Comparison of ENCODE assay signal across 15 mouse cellular contexts in genomic region chr13:12103017-12103416, GRCm38 (mm10). TPM values are rescaled to one million over a fixed set of nuclear protein-coding genes. Genes with fewer than 3 reads are reported as not detected.
DNase-seq lines count a peak whose midpoint lies in the region; ATAC-seq and TF ChIP-seq lines count a peak whose summit lies in the region.
"Had no signal": no experiment of that assay in that cellular context is flagged by ENCODE, and none has a peak within 500 bp of the region (broad histone marks: within the 10 kb centered on the region; RNA-seq: fewer than 3 reads in every experiment).

No protein-coding gene starts in this region.

- peak overlapping the region; percentile 76 for H3K27ac ChIP-seq in heart, adult 2 months
- no peak overlapping the region for H3K27ac ChIP-seq in hindbrain, embryonic 13.5 days
- H3K27ac ChIP-seq in hindbrain, embryonic 12.5 days: no peak overlapping the region
- no peak overlapping the region for H3K27ac ChIP-seq in intestine, embryonic 16.5 days (ENCODE audit: low read length)
- H3K27ac ChIP-seq: liver, embryonic 13.5 days had no signal

- peaks cover 2% of the 10 kb centered on the region; the same call in 1 of the 2 replicates for H3K79me2 ChIP-seq in heart, adult 2 months (replicated peaks; ENCODE audit: control insufficient read depth, insufficient read depth, low read length)

- intact Hi-C loops in heart, adult 2 months (cut with DNase I): no loop called here
- intact Hi-C loops in heart, postnatal 14 days (cut with DNase I): no loop called here
- intact Hi-C loops in gastrocnemius, postnatal 14 days (cut with DNase I; ENCODE audit: low total_unique reads): no loop called here

- no peak for TF ChIP-seq CTCF in heart, adult 2 months (IDR thresholded peaks at IDR 0.05)

- TF ChIP-seq POLR2A in heart, adult 2 months (IDR thresholded peaks at IDR 0.05; ENCODE audit: insufficient read depth, low read depth, low read length): no peak

- TF ChIP-seq EP300 in heart, adult 2 months (IDR thresholded peaks at IDR 0.05; ENCODE audit: insufficient read depth, low read depth, low read length): no peak

- ATAC-seq in hindbrain, embryonic 13.5 days (ENCODE audit: low FRiP score): no peak
- ATAC-seq in hindbrain, embryonic 12.5 days (ENCODE audit: low FRiP score): no peak
- ATAC-seq in intestine, embryonic 16.5 days: no peak
- ATAC-seq: activated CD4-positive, CD25-positive, alpha-beta regulatory T cell, adult 4 months; forebrain, postnatal 0 days had no signal

- 57% methylated on average over 3 of the region's 3 CpGs for WGBS in heart, adult 2 months
- WGBS in hindbrain, embryonic 13.5 days: 41% methylated on average over 3 of the region's 3 CpGs
- WGBS in hindbrain, embryonic 12.5 days: 48% methylated on average over 3 of the region's 3 CpGs
- 54% methylated on average over 3 of the region's 3 CpGs for WGBS in intestine, embryonic 16.5 days

- 0 out of 2 replicates have a peak overlapping the region, but pooled peaks have one; percentile 95 for H3K4me2 ChIP-seq in hindbrain, embryonic 13.5 days
- H3K4me2 ChIP-seq in hindbrain, embryonic 12.5 days (replicated peaks): no peak overlapping the region
- no peak overlapping the region for H3K4me2 ChIP-seq in intestine, embryonic 16.5 days (ENCODE audit: low read depth, low read length)
- H3K4me2 ChIP-seq: liver, embryonic 13.5 days had no signal

- H3K36me3 ChIP-seq in heart, adult 2 months (ENCODE audit: control insufficient read depth, insufficient read depth, low read length): peaks cover 7% of the 10 kb centered on the region; the same call in 1 of the 2 replicates
- H3K36me3 ChIP-seq in hindbrain, embryonic 13.5 days: no peaks in the 10 kb centered on the region
- H3K36me3 ChIP-seq in hindbrain, embryonic 12.5 days: no peaks in the 10 kb centered on the region
- H3K36me3 ChIP-seq in intestine, embryonic 16.5 days (ENCODE audit: control insufficient read depth, insufficient read depth, low read length): no peaks in the 10 kb centered on the region
- H3K36me3 ChIP-seq: liver, embryonic 13.5 days had no signal

- H3K4me3 ChIP-seq in heart, adult 2 months: peak overlapping the region; percentile 41
- no peak overlapping the region for H3K4me3 ChIP-seq in hindbrain, embryonic 13.5 days
- no peak overlapping the region for H3K4me3 ChIP-seq in hindbrain, embryonic 12.5 days
- no peak overlapping the region for H3K4me3 ChIP-seq in intestine, embryonic 16.5 days (ENCODE audit: low read length)
- H3K4me3 ChIP-seq: liver, embryonic 13.5 days had no signal

- H3K9me3 ChIP-seq in hindbrain, embryonic 13.5 days: no peaks in the 10 kb centered on the region
- no peaks in the 10 kb centered on the region for H3K9me3 ChIP-seq in hindbrain, embryonic 12.5 days (replicated peaks)
- no peaks in the 10 kb centered on the region for H3K9me3 ChIP-seq in intestine, embryonic 16.5 days (ENCODE audit: control insufficient read depth, low read length)
- H3K9me3 ChIP-seq: liver, embryonic 13.5 days had no signal

- no peak for DNase-seq in heart, adult 2 months
- no peak for DNase-seq in heart, postnatal 14 days
- peak; percentile 82 for DNase-seq in brain, adult 2 months (ENCODE audit: low read depth, low spot score)
- peak; percentile 54 to 61 for DNase-seq in cerebellum, postnatal 25 days
- no peak for DNase-seq in gastrocnemius, postnatal 14 days
- DNase-seq: adrenal gland, postnatal 36 days; forebrain, postnatal 0 days; kidney, adult 9 months; liver, embryonic 13.5 days; thymus, postnatal 36 days had no signal

- H3K27me3 ChIP-seq in heart, adult 2 months (ENCODE audit: control insufficient read depth, insufficient read depth, low read length): no peaks in the 10 kb centered on the region
- peaks cover 31% of the 10 kb centered on the region for H3K27me3 ChIP-seq in hindbrain, embryonic 13.5 days
- peaks cover 43% of the 10 kb centered on the region for H3K27me3 ChIP-seq in hindbrain, embryonic 12.5 days
- peaks cover 11% of the 10 kb centered on the region for H3K27me3 ChIP-seq in intestine, embryonic 16.5 days (replicated peaks; ENCODE audit: control insufficient read depth, insufficient read depth, low read length)

- peaks cover 1% of the 10 kb centered on the region; the same call in 1 of the 2 replicates for H3K4me1 ChIP-seq in heart, adult 2 months (ENCODE audit: control insufficient read depth, insufficient read depth, low read length)
- peaks cover 35% of the 10 kb centered on the region for H3K4me1 ChIP-seq in hindbrain, embryonic 13.5 days (replicated peaks)
- peaks cover 11% of the 10 kb centered on the region for H3K4me1 ChIP-seq in hindbrain, embryonic 12.5 days
- peaks cover 3% of the 10 kb centered on the region for H3K4me1 ChIP-seq in intestine, embryonic 16.5 days (ENCODE audit: control insufficient read depth, insufficient read depth, low read length)

- H3K9ac ChIP-seq in heart, adult 2 months (ENCODE audit: low read depth, low read length): peak overlapping the region; percentile 44; the same call in 1 of the 2 replicates
- no peak overlapping the region for H3K9ac ChIP-seq in hindbrain, embryonic 13.5 days
- no peak overlapping the region for H3K9ac ChIP-seq in hindbrain, embryonic 12.5 days
- no peak overlapping the region for H3K9ac ChIP-seq in intestine, embryonic 16.5 days (ENCODE audit: low read depth, low read length)
- H3K9ac ChIP-seq: forebrain, postnatal 0 days; liver, embryonic 13.5 days had no signal

RNA-seq across cellular contexts. Expression of gene Ryr2, which starts 3.7 kb away (rescaled TPM):
- 1,000 to 10,000 TPM in 1 of 2 experiments, 100 to 1,000 TPM in 1; 877 to 1,020 TPM for total RNA-seq in heart, adult 2 months (2021)
- 127 and 264 TPM in 2 replicates for polyA plus RNA-seq in heart, adult 2 months (2012; rRNA removed)
- total RNA-seq in heart, postnatal 14 days (2021): 1,000 to 10,000 TPM in 1 of 2 experiments, 100 to 1,000 TPM in 1; 977 to 1,003 TPM
- 2.2 and 2.5 TPM in 2 replicates for polyA plus RNA-seq in hindbrain, embryonic 13.5 days (2015; fragmentation: Nextera tagmentation; extraction: Ambion mirVana)
- polyA plus RNA-seq in hindbrain, embryonic 12.5 days (2016; fragmentation: Nextera tagmentation; extraction: Ambion mirVana): 1.1 and 1.3 TPM in 2 replicates
- total RNA-seq in gastrocnemius, postnatal 14 days (2021): under 1 TPM; 0.23 to 0.40 TPM
- 0.65 and 0.78 TPM in 2 replicates for polyA plus RNA-seq in intestine, embryonic 16.5 days (2015; fragmentation: Nextera tagmentation; extraction: Ambion mirVana)
- total RNA-seq: megakaryocyte, adult 5-6 weeks had no signal
- polyA plus RNA-seq: activated CD4-positive, CD25-positive, alpha-beta regulatory T cell, adult 4 months had no signal

Comparison
In these comparisons a context has a peak if more than half of its experiments do, and no peak if none do; other contexts are left out.
1. DNase-seq: peak in brain, adult 2 months (single experiment) and cerebellum, postnatal 25 days (2 of 2); none in heart, adult 2 months (0 of 2), heart, postnatal 14 days (0 of 2) and gastrocnemius, postnatal 14 days (single experiment).
2. RNA of gene Ryr2, which starts 3.7 kb away (polyA plus RNA-seq): 127 to 264 TPM in heart, adult 2 months; 2.2 to 2.5 TPM in hindbrain, embryonic 13.5 days, 1.1 to 1.3 TPM in hindbrain, embryonic 12.5 days and 0.65 to 0.78 TPM in intestine, embryonic 16.5 days; every median in the first group is over 10 times any median in the second.